Mouse (Mus musculus) lung, embryonic 16.5 days (tissue): Measurements from ENCODE around the gene Qpctl. TPM values are rescaled to one million over a fixed set of nuclear protein-coding genes. Genes with fewer than 3 reads are reported as not detected.
"Not testable (repeated sequence)": the region's sequence is repeated elsewhere in the genome, so short reads cannot be mapped to it uniquely, and the experiment has no call there.

Experiments
- ATAC-seq: fragments of 200-750 bp; cut with Nextera tagmentation; 2 replicates; pipeline ENCODE4 v1.8.0; 2017; ENCODE audit warnings: low read depth, mild to moderate bottlenecking, moderate library complexity
- H3K27ac ChIP-seq: fragments of 300-500 bp; sonication (generic); 2 replicates; pipeline ENCODE4 v1.5.1; 2014; ENCODE audit warnings: mild to moderate bottlenecking, control low read depth, low read length
- H3K27me3 ChIP-seq: fragments of 300-500 bp; sonication (generic); 2 replicates; pipeline ENCODE4 v1.6.1; 2014; ENCODE audit warnings: low read depth, low read length, mixed read lengths; ENCODE audit not compliant: control insufficient read depth, insufficient read depth
- H3K36me3 ChIP-seq: fragments of 300-500 bp; sonication (generic); 2 replicates; pipeline ENCODE4 v1.6.1; 2014; ENCODE audit warnings: low read length; ENCODE audit not compliant: control insufficient read depth, insufficient read depth
- H3K4me1 ChIP-seq: fragments of 300-500 bp; sonication (generic); replicated peaks from 2 replicates; pipeline ENCODE4 v1.6.1; 2014; ENCODE audit warnings: low read length, mixed read lengths; ENCODE audit not compliant: control insufficient read depth, insufficient read depth
- H3K4me2 ChIP-seq: fragments of 300-500 bp; sonication (generic); 2 replicates; pipeline ENCODE4 v1.6.1; 2014; ENCODE audit warnings: low read depth, low read length, control low read depth
- H3K4me3 ChIP-seq: fragments of 300-500 bp; sonication (generic); 2 replicates; pipeline ENCODE4 v1.5.1; 2014; ENCODE audit warnings: mild to moderate bottlenecking, low read length, control low read depth
- H3K9ac ChIP-seq: fragments of 300-500 bp; sonication (generic); 2 replicates; pipeline ENCODE4 v1.6.1; 2014; ENCODE audit warnings: low read length, control low read depth
- H3K9me3 ChIP-seq: fragments of 300-500 bp; sonication (generic); 2 replicates; pipeline ENCODE4 v1.6.1; 2016; ENCODE audit warnings: low read length; ENCODE audit not compliant: control insufficient read depth
- whole genome bisulfite sequencing: fragments of 180-500 bp; shearing (Covaris S2); extraction: QIAGEN DNeasy Blood & Tissue Kit; methylation state at CpG from one replicate; pipeline ENCODE4 v1.1.7; 2014; 5-methylcytosine and 5-hydroxymethylcytosine counted together
- polyA plus RNA-seq: library from polyadenylated mRNA; unstranded; fragments of >200 nt; fragmentation: Nextera tagmentation; extraction: Ambion mirVana; gene quantifications from 2 replicates; pipeline ENCODE4 v1.2.1, GENCODE M21; 2015

Gene Qpctl
- polyA plus RNA-seq, 1 experiment from 2014 or later, result 15.7 TPM

GRCm38 (mm10) chr7:19157160-19157800 lies 8.2 kb upstream of the Qpctl start:
- Histone ChIP-seq H3K27me3 (peaks cover 9% of the 10 kb centered on the region), H3K4me3 (no peak overlapping the region), H3K27ac (no peak overlapping the region), H3K4me1 (peaks cover 16% of the 10 kb centered on the region; the same call in 1 of the 2 replicates), H3K36me3 (peaks cover 11% of the 10 kb centered on the region), H3K9ac (0 out of 2 replicates have a peak overlapping the region, but pooled peaks have one; percentile 40), H3K4me2 (peak overlapping the region; percentile 27), H3K9me3 (no peaks in the 10 kb centered on the region)
- WGBS, result 5% methylated on average over 30 of the region's 30 CpGs
- peak; percentile 78 for ATAC-seq

- H3K36me3 ChIP-seq, result peaks cover 19% of the 10 kb centered on the region
Observed at GRCm38 (mm10) chr7:19155825-19156475, 6.9 kb upstream of the Qpctl start.

GRCm38 (mm10) chr7:19154796-19155195 lies 5.7 kb upstream of the Qpctl start:
- H3K27me3 ChIP-seq, result peaks cover 7% of the 10 kb centered on the region
- H3K9ac ChIP-seq, result no peak overlapping the region
- no peak for ATAC-seq
- no peaks in the 10 kb centered on the region for H3K9me3 ChIP-seq
- peaks cover 20% of the 10 kb centered on the region for H3K4me1 ChIP-seq
- 72% methylated on average over 8 of the region's 8 CpGs for WGBS
- H3K4me3 ChIP-seq, result no peak overlapping the region
- H3K4me2 ChIP-seq, result no peak overlapping the region
- peaks cover 19% of the 10 kb centered on the region for H3K36me3 ChIP-seq
- no peak overlapping the region for H3K27ac ChIP-seq

More at GRCm38 (mm10) chr7:19155825-19156475, 6.9 kb upstream of the Qpctl start:
- no peak for ATAC-seq
- Histone ChIP-seq H3K27me3 (peaks cover 9% of the 10 kb centered on the region), H3K4me1 (peaks cover 16% of the 10 kb centered on the region; the same call in 1 of the 2 replicates), H3K27ac (no peak overlapping the region), H3K9me3 (no peaks in the 10 kb centered on the region), H3K4me2 (no peak overlapping the region), H3K4me3 (no peak overlapping the region), H3K9ac (no peak overlapping the region)
- 56% methylated on average over 13 of the region's 13 CpGs for WGBS

GRCm38 (mm10) chr7:19151121-19151520 lies 2.0 kb upstream of the Qpctl start:
- not testable (repeated sequence) for H3K27ac ChIP-seq, H3K9me3 ChIP-seq, H3K4me3 ChIP-seq, H3K27me3 ChIP-seq, ATAC-seq, H3K9ac ChIP-seq, H3K4me2 ChIP-seq
- Histone ChIP-seq H3K4me1 (peaks cover 18% of the 10 kb centered on the region), H3K36me3 (peaks cover 19% of the 10 kb centered on the region)
- 82% methylated on average over 10 of the region's 10 CpGs for WGBS

- H3K9me3 ChIP-seq, result no peaks in the 10 kb centered on the region
- peak within 1 kb of the TSS; percentile 94 for H3K4me2 ChIP-seq
- peak within 1 kb of the TSS; percentile 84 for H3K4me3 ChIP-seq
- peak; percentile 91 for ATAC-seq
- peak within 1 kb of the TSS; percentile 91 for H3K27ac ChIP-seq
- 0% methylated on average over 24 of the region's 24 CpGs for WGBS
- H3K9ac ChIP-seq, result peak within 1 kb of the TSS; percentile 86
- peaks cover 19% of the 10 kb centered on the region for H3K36me3 ChIP-seq
- peaks cover 18% of the 10 kb centered on the region for H3K4me1 ChIP-seq
- no peaks in the 10 kb centered on the region for H3K27me3 ChIP-seq
Observed at GRCm38 (mm10) chr7:19149626-19150025, 535 bp upstream of the Qpctl start, which contains the start of gene Snrpd2. Snrpd2 (plus strand) TSS chr7:19149722.

- peaks cover 18% of the 10 kb centered on the region for H3K4me1 ChIP-seq
- H3K9ac ChIP-seq, result peak overlapping the region; percentile 71
- H3K27ac ChIP-seq, result peak overlapping the region; percentile 91
- H3K4me3 ChIP-seq, result peak overlapping the region; percentile 84
- no peak for ATAC-seq
- no peaks in the 10 kb centered on the region for H3K9me3 ChIP-seq
- H3K36me3 ChIP-seq, result peaks cover 12% of the 10 kb centered on the region
- peak overlapping the region; percentile 94 for H3K4me2 ChIP-seq
- H3K27me3 ChIP-seq, result no peaks in the 10 kb centered on the region
- WGBS, result 12% methylated on average over 20 of the region's 20 CpGs
Observed at GRCm38 (mm10) chr7:19148180-19148874, 764 bp downstream of the Qpctl start.

- 50% methylated on average over 6 of the region's 6 CpGs for WGBS
Observed at GRCm38 (mm10) chr7:19147497-19148045, 1.5 kb downstream of the Qpctl start.

GRCm38 (mm10) chr7:19146793-19147192 lies 2.3 kb downstream of the Qpctl start:
- ATAC-seq, result no peak
- WGBS, result 86% methylated on average over 10 of the region's 10 CpGs
- Histone ChIP-seq H3K9ac (no peak overlapping the region), H3K36me3 (peaks cover 5% of the 10 kb centered on the region), H3K9me3 (no peaks in the 10 kb centered on the region), H3K27ac (no peak overlapping the region), H3K4me2 (no peak overlapping the region), H3K4me3 (no peak overlapping the region), H3K27me3 (no peaks in the 10 kb centered on the region), H3K4me1 (peaks cover 18% of the 10 kb centered on the region)

More at GRCm38 (mm10) chr7:19147497-19148045, 1.5 kb downstream of the Qpctl start:
- H3K27ac ChIP-seq, result no peak overlapping the region
- H3K4me2 ChIP-seq, result no peak overlapping the region
- ATAC-seq, result no peak
- H3K36me3 ChIP-seq, result peaks cover 10% of the 10 kb centered on the region
- H3K4me3 ChIP-seq, result no peak overlapping the region
- peaks cover 18% of the 10 kb centered on the region for H3K4me1 ChIP-seq
- no peak overlapping the region for H3K9ac ChIP-seq
- H3K9me3 ChIP-seq, result no peaks in the 10 kb centered on the region
- H3K27me3 ChIP-seq, result no peaks in the 10 kb centered on the region

- no peak overlapping the region for H3K4me2 ChIP-seq
- peaks cover 27% of the 10 kb centered on the region for H3K36me3 ChIP-seq
- no peak overlapping the region for H3K9ac ChIP-seq
- H3K4me3 ChIP-seq, result no peak overlapping the region
- no peak for ATAC-seq
- H3K27ac ChIP-seq, result no peak overlapping the region
- no peaks in the 10 kb centered on the region for H3K9me3 ChIP-seq
- no peaks in the 10 kb centered on the region for H3K4me1 ChIP-seq
- no peaks in the 10 kb centered on the region for H3K27me3 ChIP-seq
- 37% methylated on average over 5 of the region's 5 CpGs for WGBS
Observed at GRCm38 (mm10) chr7:19137380-19137779, 11.7 kb downstream of the Qpctl start.
